17 mouse cellular contexts compared by ENCODE assay signal in genomic region chr1:18968935-18969334, GRCm38 (mm10).
"Had no signal": no experiment of that assay in that cellular context is flagged by ENCODE, and none has a peak within 500 bp of the region (broad histone marks: within the 10 kb centered on the region; RNA-seq: fewer than 3 reads in every experiment).

No protein-coding gene starts in this region.

- H3K4me3 ChIP-seq: liver, embryonic 13.5 days; liver, embryonic 15.5 days; lung, embryonic 15.5 days; midbrain, embryonic 12.5 days; stomach, embryonic 15.5 days had no signal

- DNase-seq: liver, embryonic 13.5 days; liver, postnatal 0 days; lung, adult 2 months; lung, postnatal 14 days; lung, postnatal 36 days; right cerebral cortex, postnatal 14 days; thymus, adult 2 months; thymus, postnatal 25 days; thymus, postnatal 4 days had no signal

- H3K27me3 ChIP-seq: liver, embryonic 13.5 days; liver, embryonic 15.5 days; lung, embryonic 15.5 days; midbrain, embryonic 12.5 days; stomach, embryonic 15.5 days had no signal

- H3K4me2 ChIP-seq: liver, embryonic 11.5 days; liver, embryonic 13.5 days; liver, embryonic 15.5 days; lung, embryonic 15.5 days; midbrain, embryonic 12.5 days; stomach, embryonic 15.5 days had no signal

- H3K9ac ChIP-seq: liver, embryonic 13.5 days; liver, embryonic 15.5 days; liver, postnatal 0 days; lung, embryonic 15.5 days; midbrain, embryonic 12.5 days; stomach, embryonic 15.5 days had no signal

- H3K4me1 ChIP-seq: liver, embryonic 13.5 days; liver, embryonic 15.5 days; lung, embryonic 15.5 days; midbrain, embryonic 12.5 days; stomach, embryonic 15.5 days had no signal

- H3K27ac ChIP-seq: liver, embryonic 13.5 days; liver, embryonic 15.5 days; lung, embryonic 15.5 days; macrophage; midbrain, embryonic 12.5 days; stomach, embryonic 15.5 days; stomach, postnatal 0 days had no signal

- H3K36me3 ChIP-seq: liver, embryonic 13.5 days; liver, embryonic 15.5 days; lung, embryonic 15.5 days; midbrain, embryonic 12.5 days; stomach, embryonic 15.5 days had no signal

- H3K9me3 ChIP-seq: liver, embryonic 13.5 days; liver, embryonic 15.5 days; lung, embryonic 15.5 days; midbrain, embryonic 12.5 days; stomach, embryonic 15.5 days had no signal

- ATAC-seq: liver, postnatal 0 days; lung, postnatal 0 days had no signal
